Mouse (Mus musculus): ENCODE results near the gene Ntn5.

DNA sequence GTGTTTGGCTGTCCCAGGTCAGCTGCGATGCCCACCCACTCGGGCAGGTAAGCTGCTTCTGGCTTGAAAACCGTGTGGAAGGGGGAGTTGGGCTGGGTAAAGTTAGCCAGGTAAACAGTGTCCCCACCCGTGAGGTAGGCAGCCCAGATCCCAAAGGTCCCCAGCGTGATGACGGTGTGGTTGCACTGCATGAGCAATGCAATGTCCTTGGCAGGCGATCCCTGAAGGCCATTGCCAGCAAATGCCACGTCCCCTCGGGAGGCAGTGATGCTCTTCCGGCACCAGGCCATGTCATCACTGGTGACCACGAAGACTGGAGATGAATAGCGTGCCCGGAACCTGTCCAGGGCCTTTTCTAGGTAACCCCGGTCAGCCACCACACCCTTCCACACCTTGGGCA lies 5.3 kb upstream of the Ntn5 start:
- TF ChIP-seq CTCF (IDR thresholded peaks at IDR 0.05; ENCODE audit: borderline replicate concordance, control insufficient read depth, extremely low read depth, insufficient read depth, low read length, poor library complexity) (no peak), POLR2A (IDR thresholded peaks at IDR 0.05; ENCODE audit: control insufficient read depth, extremely low read depth, insufficient read depth, low read length, poor library complexity) (no peak)
